Mouse (Mus musculus) layer of hippocampus, postnatal 10 days (tissue): ENCODE measurements at regions not wholly inside any gene's neighbourhood (a gene's known extent, or its start where the extent isn't known, plus 50 kb on each side); places are given as distances from the start of the nearest gene placed in this dataset.

Experiments
- DNase-seq, 2 experiments: peaks; one replicate each; pipeline ENCODE4 v3.0.0; 2021; ENCODE audit warnings: low spot score in 2 of 2

DNA sequence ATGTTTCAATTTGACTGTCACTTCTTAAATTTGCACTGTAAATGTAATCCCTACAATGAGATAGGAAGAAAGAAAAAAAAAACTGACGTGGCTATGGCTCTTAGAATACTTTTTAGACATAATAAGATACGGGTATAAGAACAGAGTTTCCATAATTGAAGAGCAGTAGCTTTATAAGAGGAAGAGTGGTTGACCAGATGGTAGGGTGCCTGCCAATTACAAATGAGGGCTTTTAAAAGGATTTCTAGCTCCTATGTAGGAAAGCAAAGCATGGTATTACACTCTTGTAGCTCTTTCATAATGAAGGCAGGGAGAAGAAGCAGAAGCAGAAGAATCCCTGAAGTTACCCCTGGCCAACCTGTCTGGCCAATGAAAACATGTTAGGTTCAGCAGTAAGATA, 239.7 kb upstream of the Car10 start:
- DNase-seq, result no peak

DNA sequence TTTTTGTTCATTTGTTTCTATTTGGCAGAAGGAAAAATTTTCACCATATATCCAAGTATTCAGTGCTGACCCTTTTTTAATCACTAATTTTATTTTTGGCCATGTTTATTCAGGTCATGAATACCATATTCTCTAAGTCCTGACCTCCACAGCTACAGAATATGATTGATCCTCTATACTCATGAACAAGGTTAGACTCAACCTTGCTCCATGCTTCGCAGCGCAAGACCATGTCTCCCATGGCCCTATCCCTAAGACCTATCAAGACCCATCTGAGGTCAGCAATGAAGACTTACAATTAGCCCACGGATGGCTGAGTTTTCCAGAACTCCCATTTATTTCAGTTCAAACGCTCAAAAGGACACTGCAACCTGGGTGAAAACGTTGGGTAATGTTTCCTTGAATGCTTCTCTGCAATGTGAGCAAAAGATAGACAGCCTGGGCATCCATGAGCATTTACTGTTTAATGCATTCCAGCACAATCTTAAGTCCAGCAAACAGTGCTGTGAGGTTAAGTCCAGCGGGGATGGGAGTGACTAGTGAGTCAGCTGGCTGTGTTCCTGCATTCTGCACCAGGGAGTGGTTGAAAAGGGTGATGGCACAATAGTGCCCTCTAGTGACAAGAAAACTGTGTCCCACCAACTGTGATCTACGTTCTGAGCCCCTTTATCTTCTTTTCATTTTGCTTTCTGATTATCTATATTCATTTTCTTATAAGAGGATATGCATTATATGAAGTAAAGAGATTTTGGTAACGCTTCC, 208.0 kb upstream of the Car10 start:
- DNase-seq, result peak; percentile 35 to 52

DNA sequence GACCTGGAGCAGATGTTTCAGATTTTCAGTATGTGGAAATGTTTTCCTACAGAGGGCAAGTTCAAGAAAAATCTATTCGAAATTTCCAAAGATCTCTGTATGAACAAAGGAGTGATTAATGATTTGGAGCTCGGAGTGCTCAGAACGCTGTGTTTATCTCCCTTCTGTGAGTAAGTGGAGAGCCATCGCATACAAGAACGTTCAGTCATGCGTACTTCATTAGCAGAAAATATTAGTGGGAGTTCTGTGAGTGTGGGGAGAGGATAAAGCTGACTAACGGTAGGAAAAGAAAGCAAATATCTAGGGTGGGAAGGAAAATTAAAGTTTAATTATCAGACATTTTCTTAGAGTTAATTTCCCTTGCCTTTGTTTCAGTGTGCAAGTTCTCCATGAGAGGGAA, 198.5 kb upstream of the Car10 start:
- no peak for DNase-seq
